Mouse (Mus musculus): ENCODE data around the gene Ak9. TPM values are rescaled to one million over a fixed set of nuclear protein-coding genes. Genes with fewer than 3 reads are reported as not detected.

Gene Ak9
- total RNA-seq (2021) (not detected), polyA plus RNA-seq (2012; rRNA removed) (not detected in 2 replicates)
- long read RNA-seq, result 0 reads

DNA sequence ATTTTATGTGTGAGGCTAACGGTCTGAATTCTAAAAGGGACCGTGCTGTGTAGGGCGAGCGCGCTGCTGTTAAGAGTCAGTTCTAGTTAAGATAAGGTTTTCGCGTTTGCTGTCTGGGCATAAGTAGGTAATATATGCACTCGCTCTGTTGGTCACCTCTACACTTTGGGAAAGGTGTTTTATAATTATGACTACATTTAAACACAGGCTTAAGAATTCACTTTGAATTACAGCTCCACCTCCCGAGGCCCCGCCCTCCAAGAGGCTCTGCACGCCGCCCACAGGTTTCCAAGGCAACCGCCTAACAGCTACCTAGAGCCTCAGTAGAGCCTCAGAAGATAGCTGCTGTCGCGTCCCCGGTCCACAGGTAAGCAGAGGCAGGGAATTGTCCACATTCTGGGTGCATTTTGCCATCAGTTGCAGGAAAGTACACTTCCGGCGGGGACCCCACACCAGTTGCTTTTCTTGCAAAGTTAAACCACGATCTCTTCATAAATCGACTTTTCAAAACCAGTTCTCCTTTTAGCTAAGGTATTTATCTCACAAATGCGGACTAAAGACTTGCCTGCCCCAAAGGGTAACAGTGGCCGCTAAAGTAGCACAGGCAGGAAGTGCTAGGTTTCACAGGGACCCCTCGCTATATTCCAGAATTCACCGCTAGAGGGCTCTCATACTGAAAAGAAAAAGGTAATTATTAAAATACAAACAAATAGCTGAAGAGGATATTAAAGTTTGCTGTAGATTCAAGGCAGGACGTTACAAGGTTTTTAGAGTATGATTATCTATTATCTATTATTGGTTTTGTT, at the start of gene Ak9:
Ak9 (plus strand) TSS at position 342 of the 806 bp plus-strand sequence.
- DNase-seq, result peak; percentile 91

DNA sequence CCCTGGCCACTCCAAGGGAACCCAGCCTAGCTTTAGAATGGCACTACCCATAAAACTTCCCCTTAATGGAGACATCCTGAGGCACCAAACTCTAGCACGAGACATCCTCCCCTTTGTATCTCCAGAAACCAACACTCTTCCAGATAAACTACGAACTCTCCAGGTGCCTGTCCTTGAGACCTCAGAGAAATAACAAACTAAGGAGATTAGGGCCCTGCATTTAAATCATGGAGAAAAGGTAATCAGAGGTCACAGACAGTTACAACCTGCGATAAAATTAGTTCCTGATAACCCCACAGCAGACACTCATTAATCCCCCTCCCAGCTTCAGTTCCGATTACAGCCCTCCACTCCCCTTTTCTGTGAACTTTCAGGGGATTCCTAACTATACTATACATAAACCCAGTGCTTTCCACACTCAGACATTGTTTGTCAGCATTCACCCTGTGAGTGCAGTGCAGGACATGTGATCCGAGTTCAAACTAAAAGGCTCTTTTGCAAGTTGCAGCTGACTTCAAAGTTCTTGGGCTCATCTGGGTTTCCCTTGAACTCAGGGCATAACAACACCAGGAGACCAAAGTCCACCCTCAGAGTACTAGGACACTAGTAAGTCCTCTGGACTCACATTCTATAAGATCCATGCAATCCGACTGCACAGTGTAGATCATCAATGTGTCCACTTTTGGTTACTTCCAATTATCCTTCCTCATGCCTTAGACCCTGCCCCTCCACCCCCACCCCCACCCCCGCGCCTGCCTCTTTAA, 43.4 kb upstream of the Ak9 start:
- DNase-seq, result no peak

DNA sequence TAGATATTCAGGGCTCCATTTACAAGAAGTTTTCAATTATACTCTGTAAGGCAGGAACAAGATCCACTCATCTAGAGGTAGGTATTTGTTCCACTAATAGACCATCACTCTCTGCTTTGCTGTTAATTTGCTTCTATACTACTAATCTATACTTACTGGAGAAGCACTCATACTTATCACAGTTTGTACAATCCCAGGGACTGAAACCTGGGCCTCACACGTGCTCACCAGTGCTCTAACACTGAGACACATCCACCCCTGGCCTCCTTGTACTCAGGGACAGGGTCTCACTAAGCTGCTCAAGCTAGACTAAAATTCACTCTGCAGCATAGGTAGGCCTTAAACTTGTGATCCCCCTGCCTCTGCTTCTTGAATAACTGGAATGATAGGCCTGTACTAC, 42.6 kb upstream of the Ak9 start:
- DNase-seq, result no peak

DNA sequence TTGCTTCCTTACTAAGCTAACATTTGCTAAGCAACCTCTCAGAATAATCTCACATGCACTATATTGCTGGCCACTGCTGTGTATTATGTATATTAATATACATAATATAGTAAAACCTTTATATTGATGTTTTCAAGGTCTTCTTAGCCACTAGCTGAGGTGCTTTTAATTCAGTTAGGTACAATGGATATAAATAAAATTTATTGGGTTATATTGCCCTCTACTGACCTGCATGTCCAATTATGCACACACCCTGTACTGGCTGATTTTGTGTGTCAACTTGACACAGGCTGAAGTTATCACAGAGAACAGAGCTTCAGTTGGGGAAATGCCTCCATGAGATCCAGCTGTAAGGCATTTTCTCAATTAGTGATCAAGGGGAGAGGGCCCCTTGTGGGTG, 41.9 kb upstream of the Ak9 start:
- no peak for DNase-seq

DNA sequence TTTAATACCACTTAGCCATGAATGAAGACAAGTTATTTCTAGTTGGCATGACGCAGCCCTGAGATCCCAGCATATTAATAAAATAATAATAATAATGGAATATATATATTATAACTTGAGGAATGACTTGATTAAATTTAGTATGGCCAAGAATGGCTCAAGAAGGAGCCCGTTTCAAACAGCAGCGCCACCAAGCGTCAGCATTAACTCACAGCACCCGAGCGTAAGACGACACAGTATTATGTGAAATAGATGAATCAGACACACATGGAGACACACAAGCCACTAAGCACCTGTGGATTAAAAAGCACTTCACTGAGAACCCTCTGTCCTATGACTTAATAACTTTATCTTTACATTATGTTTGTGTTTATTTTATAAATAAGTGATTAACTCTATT, 31.9 kb upstream of the Ak9 start:
- no peak for DNase-seq

DNA sequence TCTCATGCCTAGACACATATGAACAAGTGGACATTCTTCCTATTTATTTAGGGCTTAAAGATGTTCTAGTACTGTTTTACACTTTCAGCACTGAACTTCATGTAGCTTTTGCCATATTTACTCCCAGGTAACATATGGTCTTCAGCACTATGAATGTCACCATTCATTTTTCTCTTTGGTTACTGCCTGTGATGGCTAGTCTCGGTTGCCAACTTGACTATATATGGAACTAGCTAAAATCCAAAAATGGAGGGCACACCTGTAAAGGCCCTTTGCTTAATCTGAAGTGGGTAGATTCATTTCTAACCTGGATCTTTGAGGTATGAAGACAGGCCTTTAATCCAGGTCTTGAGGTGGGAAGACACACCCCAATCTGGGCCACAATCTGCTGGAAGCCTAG, 28.9 kb upstream of the Ak9 start:
- DNase-seq, result no peak

DNA sequence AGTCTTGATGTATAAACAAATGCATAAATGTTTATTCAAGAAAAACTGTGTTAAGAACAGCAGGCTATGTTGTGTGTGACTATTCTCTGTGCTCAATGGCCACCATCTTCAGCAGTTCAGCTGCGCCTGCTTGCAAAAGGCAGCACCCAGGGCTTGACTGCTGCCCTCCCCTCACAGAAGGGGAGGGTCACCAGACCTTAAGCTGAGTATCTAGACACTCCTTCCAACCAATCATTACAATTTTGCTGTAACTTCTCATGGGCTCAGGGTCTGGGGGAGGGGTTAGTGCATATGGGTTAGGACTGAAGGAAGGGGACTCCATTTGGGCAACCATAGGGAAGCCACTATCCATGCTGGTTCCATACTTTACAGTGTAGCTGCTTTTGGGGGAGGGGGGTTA, 25.0 kb upstream of the Ak9 start:
- no peak for DNase-seq

DNA sequence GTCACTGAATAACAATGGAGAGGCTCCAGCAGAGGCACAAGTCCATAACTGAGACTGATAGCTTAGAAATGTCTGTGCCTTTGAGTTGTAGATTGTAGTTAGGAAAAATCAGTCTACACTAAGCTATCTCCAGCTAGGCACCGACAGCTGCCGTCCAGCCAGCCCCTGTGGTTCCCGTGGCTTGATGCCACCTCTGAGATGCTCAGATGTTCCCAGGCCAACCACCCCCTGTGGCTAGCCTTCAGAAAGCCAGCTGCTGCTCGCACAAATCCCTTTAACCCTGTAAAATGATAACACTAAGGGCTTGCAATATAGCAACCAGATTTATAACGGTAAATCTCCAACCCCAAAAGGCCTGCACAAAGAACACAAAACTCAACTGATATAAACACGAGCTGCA, 23.6 kb upstream of the Ak9 start:
- DNase-seq, result no peak

DNA sequence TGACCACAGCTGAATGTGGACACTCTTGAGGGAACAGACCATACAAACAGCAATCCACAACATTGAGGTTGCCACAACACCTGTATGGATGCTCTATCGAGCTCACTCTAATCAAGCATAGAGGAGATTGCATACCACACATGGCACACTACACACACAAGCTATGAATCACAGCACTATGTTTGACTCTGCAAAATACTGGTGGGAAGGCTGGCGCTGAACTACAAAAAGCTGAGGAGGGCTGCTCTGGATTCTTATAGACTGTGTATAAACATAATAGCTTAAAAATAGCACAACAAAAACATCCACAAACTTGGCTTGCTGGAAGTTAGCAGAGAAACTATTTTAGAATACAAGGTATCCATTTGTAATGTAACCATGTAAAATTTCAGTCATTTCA, 23.0 kb upstream of the Ak9 start:
- no peak for DNase-seq

DNA sequence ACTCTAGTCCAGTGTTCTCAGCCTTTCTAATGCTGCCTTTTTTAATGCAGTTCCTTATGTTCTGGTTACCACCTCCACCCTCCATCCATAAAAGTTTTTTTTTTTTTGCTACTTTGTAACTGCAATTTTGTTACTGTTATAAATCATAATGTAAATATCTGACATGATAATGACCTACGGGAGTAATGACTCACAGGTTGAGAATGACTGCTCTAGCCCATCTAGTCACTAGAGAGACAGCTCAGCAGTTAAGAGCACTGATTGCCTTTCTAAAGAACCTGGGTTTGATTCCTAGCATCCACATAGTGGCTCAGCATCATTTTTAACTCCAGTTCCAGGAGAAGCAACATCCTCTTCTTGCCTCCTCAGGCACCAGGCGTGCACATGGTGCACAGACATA, 21.7 kb upstream of the Ak9 start:
- DNase-seq, result no peak

DNA sequence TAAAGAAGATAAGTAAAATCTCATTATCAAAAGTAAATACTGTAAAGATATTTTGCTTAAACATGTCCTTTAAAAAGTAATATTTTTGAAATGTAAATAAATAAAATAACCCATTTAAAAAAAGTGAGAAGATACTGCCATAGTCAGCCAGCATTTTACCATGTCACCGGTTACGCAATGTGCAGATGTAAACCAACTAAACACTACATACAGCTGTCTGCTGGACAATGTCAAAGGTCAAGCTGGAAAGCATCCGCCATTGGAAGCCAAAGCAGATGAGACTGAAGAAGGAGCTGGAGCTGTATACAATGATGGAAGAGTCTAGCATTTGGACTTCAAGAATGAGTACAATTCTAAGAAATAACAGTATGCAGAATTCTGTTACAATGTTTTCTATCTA, 16.2 kb upstream of the Ak9 start:
- DNase-seq, result no peak

DNA sequence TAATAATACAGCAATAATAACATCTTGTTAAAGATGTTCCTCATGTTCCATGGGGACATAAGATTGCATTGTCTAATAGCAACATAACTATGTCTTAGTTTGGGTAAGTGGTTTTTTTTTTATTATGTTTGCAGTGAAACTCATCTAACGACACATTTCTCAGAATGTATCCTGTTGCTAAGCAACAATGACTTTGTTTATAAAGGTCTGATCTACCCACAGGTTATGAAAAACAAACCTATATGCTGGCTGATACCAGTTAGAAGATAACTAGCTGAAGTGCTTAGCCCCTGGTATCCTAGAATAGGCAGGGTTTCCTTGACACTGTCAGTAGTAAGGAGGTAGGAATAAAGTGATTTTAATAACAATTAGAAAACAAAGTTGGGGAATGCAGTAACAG, 15.7 kb upstream of the Ak9 start:
- no peak for DNase-seq

DNA sequence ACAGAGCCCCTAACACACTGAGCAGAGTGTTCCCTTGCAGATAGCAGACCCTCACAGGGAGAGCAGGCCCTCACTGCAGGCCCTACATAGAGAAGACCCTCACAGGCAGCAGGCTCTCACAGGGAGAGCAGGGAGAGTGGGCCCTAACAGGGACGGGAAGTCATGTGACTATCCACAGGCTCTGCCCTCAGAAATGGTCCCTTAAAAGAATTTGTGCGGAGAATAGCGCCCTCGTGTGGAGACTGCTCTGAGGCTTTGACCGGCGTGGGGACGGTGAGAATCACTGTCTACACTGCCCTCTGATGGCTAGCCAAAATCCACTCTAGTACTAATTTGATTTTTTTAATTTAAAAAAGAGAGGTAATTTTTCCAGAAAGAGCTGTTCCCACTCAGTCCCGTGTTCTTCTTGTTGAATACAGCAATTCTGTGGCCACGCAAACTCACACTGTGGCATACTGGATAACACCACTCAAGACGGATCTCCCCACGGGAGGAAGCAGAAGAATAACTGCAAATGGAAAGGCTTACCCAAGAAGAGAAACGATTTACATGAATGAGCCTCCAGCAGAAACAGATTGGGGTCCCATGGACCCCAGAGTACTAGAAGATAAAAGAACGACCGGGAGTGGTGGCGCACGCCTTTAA, 14.9 kb upstream of the Ak9 start:
- DNase-seq, result peak; percentile 75

DNA sequence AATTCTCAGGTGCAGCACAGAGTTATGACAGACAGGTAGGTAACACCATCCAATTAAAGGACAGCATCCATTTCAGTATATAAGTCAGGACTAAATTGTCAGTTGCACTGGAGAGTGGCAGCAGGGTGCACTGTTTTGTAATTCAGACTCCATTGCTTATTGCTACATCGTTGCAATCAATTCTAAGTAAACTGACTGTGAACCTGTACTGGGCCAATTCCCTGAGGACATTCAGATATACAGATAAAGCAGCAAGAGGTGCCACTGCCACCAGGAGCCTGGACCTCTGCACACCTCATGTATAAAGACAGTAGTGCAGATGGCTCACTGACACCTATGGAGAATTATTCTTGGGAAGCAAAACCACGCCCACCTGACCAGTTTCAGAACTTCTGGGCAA, 12.8 kb upstream of the Ak9 start:
- no peak for DNase-seq

DNA sequence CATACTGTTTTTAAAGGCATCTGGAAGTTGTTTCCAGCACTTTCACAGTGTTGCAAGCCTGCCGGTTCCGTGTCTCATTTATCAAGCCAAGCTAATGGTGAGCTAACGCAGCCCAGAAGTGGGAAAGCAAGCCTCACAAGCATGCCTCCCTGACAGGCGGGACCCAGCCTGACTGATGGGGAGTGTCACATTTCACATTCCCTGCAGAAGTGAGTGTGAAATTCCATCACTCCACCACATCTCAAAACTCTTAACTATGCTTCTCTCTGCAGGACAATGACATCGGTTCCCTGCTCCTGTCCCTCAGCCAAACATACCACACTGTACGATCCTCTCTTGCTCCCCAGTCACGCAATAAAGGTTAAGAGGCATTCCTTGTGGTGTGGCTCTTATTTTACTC, 10.8 kb upstream of the Ak9 start:
- DNase-seq, result no peak

DNA sequence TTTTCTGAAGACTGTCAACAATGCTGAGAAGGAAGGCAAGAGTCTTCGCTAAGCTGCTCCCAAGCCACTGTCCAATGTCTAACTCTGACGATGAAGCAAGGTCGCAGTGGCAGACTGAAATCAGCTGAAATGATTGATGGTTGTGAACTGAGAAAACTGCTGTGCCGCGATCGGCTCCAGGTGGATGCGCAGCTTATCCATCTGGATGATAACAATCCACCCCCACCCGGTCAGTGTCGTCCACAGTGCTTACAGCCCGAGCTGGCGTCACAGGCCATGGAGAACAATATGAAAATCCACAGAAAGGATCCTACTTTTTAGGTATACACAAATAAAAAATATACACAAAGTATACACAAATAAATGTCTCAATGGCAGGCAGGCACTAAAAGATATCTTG, 9.0 kb upstream of the Ak9 start:
- no peak for DNase-seq

DNA sequence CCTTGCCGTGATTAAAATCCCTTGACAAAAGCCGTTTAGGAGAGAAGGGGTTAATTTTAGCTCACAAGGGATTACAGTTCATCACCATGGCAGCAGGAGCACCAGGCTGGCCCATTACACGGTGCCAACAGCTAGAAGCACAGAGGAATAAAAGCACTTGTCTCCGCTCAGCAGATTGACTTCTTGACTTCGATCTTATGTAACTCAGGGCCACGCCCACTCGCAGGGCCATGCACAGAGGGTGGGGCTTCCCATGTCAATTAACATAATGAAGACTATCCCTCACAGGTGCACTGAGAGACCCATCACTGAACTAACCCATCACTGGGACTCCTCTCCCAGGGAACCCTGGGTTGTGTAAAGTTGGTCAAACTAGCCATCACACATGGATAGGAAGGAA, 8.6 kb upstream of the Ak9 start:
- no peak for DNase-seq

DNA sequence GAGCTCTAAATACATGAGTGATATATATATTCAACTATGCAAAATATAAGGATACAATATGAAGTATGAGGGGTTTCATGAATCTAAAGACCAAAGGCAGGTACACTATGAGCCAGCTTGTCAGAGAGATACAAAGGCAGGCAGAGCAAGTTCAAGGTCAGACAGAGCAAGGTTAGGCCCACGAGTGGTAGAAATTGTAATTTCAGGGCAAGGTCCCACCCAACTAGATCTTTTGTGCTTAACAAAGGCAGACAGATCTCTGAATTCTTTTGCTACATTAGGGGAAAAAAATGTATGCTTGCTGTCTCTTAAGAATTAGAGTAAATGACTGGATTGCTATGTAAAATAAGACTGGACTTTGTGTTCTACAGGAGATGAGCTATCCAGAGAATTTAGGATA, 3.6 kb upstream of the Ak9 start:
- no peak for DNase-seq

DNA sequence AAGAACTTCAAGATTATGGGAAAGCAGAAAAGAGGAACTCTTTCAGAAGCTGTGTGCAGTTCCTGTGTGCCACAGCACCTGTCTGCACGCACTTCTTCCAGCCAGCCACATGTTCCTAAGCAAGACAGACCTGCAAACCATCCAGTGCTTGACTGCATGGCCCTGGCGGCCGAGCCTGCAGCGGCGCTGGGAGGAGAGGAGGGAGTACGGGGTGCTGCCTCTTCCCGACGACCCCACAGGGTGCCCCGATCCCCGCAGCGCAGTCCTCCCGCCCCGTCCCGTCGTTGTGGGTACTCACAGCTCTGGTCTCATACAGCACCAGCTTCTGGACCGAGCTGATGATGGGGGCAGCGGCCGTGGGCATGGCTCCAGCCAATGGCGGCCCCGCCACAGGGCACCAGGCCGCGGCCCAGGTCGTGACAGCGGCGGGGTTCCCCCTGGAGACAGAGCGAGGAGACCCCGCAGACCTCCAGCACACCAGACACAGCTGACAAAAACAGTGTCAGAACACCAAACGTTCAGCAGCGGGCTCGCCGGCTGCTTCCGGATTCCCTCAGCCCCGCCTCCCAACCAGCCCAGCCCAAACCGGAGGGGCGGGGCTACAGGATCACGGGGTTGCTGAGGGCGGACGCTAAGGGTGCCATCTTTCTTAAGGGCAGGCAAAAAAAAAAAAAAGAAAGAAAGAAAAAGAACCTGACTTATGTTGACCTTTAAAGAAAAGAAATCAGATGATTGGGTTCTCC, 920 bp upstream of the Ak9 start, which contains the start of gene Fig4:
Fig4 (minus strand) TSS at position 572 of the 743 bp plus-strand sequence.
- DNase-seq, result peak; percentile 90

DNA sequence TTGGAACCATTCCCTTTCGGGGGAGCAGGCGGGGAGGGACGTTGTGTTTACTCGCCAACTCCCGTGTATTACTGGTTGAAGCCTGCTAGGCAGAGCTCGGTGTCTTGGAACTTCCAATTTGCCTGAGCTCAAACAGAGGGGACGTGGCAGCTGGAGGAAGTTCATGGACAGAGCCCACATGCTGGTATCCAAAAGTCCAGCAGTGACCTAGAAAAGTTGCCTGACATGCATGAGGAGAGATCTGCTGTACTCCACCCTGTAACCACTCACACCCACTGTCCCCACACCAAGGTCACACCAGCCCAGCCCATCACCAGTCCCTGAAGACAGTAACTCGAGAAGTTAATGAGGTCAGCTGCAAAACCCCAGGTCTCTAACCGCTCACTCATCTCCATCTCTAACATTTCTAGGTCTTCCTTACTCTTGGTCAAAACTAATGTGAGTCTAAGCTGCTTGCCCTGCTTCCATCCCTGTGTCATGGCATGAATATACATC, 1.2 kb downstream of the Ak9 start:
- DNase-seq, result no peak

DNA sequence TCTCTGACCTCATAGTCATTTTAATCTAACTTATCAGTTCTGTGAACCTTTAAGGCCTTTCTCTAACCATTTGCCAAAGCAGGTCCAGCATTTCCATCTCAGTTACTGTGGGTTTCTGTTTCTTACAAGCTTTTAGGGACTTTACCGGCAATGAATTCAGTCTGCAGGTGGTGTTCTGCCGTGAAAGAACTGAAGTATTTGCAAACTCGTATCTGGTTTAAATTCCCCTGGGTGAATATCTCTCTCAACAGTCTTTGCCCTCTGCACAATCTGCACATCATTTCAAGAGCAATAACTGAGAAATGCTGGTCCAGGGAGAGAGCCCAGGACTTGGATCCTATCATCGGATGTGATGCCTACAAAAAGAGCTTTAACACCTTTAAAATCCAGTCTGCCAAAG, 4.4 kb downstream of the Ak9 start:
- no peak for DNase-seq

DNA sequence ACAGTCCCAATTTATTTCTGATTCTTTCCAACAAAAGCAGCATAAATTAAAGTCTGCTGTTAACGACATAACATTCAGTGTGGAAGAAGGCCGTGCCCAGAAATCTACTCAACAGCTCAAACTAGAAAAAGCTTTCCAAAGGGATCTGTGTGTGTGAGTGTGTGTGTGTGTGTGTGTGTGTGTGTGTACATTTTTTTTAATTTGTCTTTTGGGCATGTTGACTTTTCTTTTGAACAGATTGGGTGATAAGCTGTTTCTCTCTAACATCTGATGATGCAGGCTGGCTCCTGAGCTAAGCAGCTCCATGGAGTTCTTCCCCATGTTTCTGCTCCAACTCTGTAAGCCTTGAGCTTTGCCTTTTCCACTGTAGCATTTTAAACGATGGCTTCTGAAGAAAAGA, 12.1 kb downstream of the Ak9 start:
- no peak for DNase-seq

All from adrenal gland, adult 2 months (tissue).